Mouse (Mus musculus) adrenal gland, adult 8-10 months (tissue): ENCODE data around the gene Jag1. TPM values are rescaled to one million over a fixed set of nuclear protein-coding genes. Genes with fewer than 3 reads are reported as not detected.

Experiments used
- DNase-seq: peaks from one replicate; pipeline ENCODE4 v3.0.0; 2022
- total RNA-seq, 4 experiments: library from RNA; stranded (reverse); gene quantifications; 2 replicates each; pipeline ENCODE4 v1.2.4; 2022

Jag1 gene
- 10 to 100 TPM in 3 of 4 experiments, 1 to 10 TPM in 1; 10.0 to 13.4 (median 12.6) TPM for total RNA-seq

- peak; percentile 23 for DNase-seq
Observed at GRCm38 (mm10) chr2:137116025-137116674, at the start of gene Jag1. Gene Jag1 (minus strand): TSS chr2:137116644.

DNA sequence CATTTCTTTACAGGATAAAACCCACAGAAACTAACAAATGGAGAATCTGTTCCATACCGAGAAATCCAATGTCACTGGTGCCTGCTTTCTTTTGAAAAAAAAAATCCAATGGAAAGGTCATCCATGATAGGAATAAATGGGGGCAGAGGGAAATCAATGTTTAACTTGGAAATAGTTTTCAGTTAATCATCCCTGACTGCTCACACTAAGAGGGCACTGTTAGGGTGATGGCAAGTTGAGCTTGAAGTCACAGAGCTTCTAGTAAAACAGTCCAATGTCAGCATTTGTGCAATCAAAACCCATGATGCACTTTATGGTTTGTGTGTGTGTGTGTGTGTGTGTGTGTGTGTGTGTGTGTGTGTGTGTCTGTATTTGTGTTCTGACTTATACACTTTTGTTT, 39.6 kb upstream of the Jag1 start:
- no peak for DNase-seq

GRCm38 (mm10) chr2:137153825-137154224, 37.4 kb upstream of the Jag1 start:
- no peak for DNase-seq

DNA sequence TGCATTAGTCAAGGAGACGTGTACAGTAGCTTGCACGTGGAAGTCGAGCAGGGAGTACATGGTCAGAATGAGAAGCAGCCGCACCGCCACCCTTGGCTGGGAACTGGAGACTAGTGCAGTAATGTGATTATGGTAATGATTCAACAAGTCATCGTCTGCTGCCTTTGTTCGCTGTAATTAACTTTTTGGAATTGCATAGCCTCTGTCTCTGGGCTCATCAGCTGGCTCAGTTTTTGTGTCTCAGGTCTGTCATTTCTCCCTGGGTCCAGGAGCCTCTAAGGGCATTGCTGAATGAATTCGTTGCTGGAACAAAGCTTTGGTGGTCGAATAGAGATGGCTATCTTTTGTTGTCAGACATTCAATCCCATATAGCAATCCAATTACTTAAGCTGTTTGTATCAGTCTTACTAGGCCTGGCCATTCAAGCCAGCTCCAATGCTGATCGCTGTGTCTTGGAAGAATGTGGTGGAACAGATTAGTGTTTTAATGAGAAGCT, 36.8 kb upstream of the Jag1 start:
- no peak for DNase-seq

GRCm38 (mm10) chr2:137150953-137151352, 34.5 kb upstream of the Jag1 start:
- no peak for DNase-seq

GRCm38 (mm10) chr2:137146938-137147666, 30.7 kb upstream of the Jag1 start:
- DNase-seq = no peak

GRCm38 (mm10) chr2:137138063-137138462, 21.6 kb upstream of the Jag1 start:
- DNase-seq = no peak

DNA sequence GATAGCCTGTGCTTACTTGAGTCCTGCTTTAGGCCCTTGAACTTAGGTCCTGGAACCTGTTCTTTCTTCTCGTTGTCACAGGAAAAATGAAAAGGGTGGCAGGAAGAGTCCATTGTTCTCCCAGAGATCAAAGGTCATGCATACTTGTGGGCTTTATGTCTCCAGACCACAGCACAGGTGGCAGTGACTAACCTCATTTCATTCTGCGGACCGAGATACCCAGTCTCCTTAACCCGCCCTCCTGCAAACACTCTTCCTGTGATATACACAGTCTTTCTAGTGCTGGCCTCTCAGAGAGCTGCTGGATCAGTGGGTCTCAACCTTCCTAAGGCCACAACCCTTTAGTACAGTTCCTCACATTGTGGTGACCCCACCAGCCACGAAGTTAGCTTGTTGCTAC, 17.6 kb upstream of the Jag1 start:
- DNase-seq = no peak

- no peak for DNase-seq
Observed at GRCm38 (mm10) chr2:137124861-137125260, 8.4 kb upstream of the Jag1 start.

- peak; percentile 73 for DNase-seq
Observed at GRCm38 (mm10) chr2:137117321-137117690, 862 bp upstream of the Jag1 start.

- peak; percentile 90 for DNase-seq
Observed at GRCm38 (mm10) chr2:137116675-137117320, 354 bp upstream of the Jag1 start.

DNA sequence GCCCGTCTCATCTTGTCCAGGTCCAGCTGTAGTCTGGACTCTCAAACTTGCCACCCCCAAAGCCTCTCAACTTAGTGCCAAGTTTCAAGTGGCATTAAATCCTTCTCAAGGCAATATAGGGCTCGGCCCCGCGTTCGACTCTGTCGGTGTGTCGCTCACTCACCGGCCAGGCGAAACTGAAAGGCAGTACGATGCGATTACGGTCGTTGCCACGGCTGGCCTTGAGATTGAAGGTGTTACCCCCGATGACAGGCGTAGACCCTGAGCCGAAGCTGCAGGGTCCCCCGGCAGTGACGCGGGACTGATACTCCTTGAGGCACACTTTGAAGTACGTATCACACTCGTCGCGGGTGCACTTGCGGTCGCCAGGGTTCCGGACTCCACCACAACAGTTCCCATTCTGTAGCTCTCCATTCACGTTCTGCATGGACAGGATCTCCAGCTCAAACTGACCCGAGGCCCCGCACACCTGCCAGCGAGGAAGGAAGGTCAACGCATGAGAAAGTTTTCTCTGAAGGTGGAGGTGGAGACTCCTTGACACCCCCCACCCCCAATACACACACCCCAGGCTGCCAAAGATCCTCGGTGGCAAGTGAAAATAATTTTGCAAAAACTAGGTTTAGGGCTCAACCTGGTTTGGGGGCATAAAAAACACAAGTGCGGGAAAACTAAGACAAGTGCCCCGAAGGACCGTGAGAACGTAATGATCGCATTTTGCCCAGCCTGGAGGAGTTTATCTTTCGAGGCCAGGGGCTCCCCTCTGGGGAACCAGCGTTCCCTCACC, 1.0 kb downstream of the Jag1 start:
- DNase-seq = peak; percentile 23

GRCm38 (mm10) chr2:137114248-137115096, 2.0 kb downstream of the Jag1 start:
- peak; percentile 77 for DNase-seq

- no peak for DNase-seq
Observed at GRCm38 (mm10) chr2:137113288-137114061, 3.0 kb downstream of the Jag1 start.

GRCm38 (mm10) chr2:137110214-137110898, 6.1 kb downstream of the Jag1 start:
- DNase-seq = no peak

DNA sequence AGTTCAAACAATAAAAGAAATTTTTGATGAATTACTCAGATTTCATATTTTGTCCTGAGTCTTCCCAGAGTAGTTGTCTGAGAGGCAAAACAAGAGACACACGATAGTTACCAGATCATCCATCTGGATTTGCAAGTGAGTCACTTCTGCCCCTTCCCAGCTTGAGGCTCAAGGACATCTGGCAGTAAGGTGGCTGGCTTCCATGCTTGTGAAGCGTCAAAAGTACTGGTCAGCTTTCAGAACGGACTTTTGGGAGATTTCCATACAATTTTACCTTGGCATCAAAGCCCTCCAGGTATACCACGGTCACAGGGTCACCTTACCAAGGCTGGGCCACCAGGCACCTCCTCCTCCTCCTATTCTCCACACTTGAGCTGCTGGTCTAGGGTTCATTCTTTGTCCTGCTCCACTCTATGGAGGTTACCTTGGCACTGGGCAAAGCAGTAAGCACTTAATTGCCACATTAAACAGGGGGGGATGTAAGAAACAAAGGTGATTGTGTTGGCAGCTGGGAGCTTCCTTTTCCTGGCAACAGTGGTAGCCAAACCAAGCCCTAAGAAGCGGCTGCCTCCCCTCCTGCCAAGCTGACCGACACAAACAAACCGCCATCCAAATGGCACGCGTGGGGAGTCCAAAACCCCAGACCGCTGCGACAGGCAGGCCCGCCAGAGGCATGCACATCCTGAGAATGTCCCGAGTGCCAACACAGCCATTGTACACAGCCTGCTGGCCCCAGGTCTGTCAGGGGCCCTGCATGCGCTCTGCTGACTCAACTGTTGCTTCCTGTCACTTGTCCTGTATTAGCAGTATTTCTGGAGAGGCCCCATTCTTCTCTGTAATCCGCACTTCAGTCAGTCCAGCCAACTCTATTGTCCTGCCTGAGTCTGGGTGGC, 6.9 kb downstream of the Jag1 start:
- peak; percentile 26 for DNase-seq

DNA sequence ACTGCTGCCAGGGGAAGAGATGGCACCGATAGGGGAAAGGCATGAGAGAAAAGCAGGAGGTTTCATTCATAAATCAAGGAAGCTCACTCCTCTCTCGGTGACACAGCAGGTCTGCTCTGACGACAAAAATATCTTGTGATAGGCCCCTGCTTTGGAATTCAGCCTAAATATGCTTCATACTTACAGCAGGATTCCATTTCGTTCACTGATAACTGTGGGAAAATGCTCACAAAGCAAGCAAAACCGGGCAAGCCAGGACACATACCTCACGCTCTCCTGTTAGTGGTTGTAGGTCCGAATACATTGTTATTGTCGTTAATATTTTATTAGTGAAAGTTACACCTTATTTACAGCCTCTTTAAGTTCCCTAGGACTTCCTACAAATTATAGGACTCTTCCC, 8.5 kb downstream of the Jag1 start:
- DNase-seq = no peak

- no peak for DNase-seq
Observed at GRCm38 (mm10) chr2:137107203-137107602, 9.2 kb downstream of the Jag1 start.

- DNase-seq = no peak
Observed at GRCm38 (mm10) chr2:137101074-137101473, 15.4 kb downstream of the Jag1 start.
